Mouse (Mus musculus): ENCODE results near the gene Gm20695. TPM values are rescaled to one million over a fixed set of nuclear protein-coding genes. Genes with fewer than 3 reads are reported as not detected.
A peak's percentile ranks its signal among the peaks of the same experiment; 100 is the strongest.
"Not testable (repeated sequence)": the region's sequence is repeated elsewhere in the genome, so short reads cannot be mapped to it uniquely, and the experiment has no call there.

Gm20695 gene
- polyA plus RNA-seq, 2 experiments = 0.17 to 0.46 TPM

DNA sequence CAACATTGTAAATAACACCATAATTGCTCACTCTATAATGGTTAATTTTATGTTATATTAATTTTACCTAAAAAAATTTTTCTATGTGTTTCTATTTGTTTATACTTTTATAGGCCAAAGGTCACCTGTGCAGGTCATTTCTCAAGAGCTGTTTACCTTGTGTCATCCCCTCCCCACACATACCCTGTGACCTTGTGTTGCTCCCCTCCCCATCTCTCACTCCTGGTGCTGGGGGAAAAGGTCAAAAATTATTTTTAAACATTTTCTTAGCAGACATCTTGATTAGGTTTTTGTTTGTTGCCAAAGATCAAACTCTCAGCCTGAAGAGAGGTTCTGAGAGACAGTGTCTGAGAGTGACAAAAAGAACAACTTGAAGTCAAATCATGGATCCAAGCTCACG lies 40.7 kb upstream of the Gm20695 start:
- Histone ChIP-seq H3K9ac (replicated peaks) (no peak overlapping the region), H3K9me3 (ENCODE audit: control insufficient read depth, low read length) (no peaks in the 10 kb centered on the region), H3K4me3 (ENCODE audit: insufficient read depth in 1 of 2, low read depth in 2 of 2, low read length in 2 of 2) (no peak overlapping the region), H3K4me1 (replicated peaks; ENCODE audit: control insufficient read depth in 2 of 2, insufficient read depth in 2 of 2, low read length in 1 of 2) (peaks cover 5 to 6% of the 10 kb centered on the region in 2 experiments; a peak in 3 of 4 replicates), H3K4me2 (ENCODE audit: low read depth) (no peak overlapping the region), H3K36me3 (replicated peaks; ENCODE audit: control insufficient read depth, insufficient read depth, low read depth) (no peaks in the 10 kb centered on the region), H3K27ac (no peak overlapping the region), H3K27me3 (ENCODE audit: control insufficient read depth, insufficient read depth, low read length) (no peaks in the 10 kb centered on the region)
- WGBS (ENCODE audit: insufficient replicate concordance) = 62% methylated on average over 1 of the region's 1 CpGs
- DNase-seq (ENCODE audit: low read depth in 3 of 3, low spot score in 3 of 3) (no peak), ATAC-seq (ENCODE audit: insufficient read depth) (no peak)
- no peak for TF ChIP-seq CTCF (IDR thresholded peaks at IDR 0.05; ENCODE audit: low read depth)
- TF ChIP-seq EP300 (IDR thresholded peaks at IDR 0.05; ENCODE audit: low read depth) = no peak

GRCm38 (mm10) chr16:3846711-3847518 lies 37.5 kb upstream of the Gm20695 start, which contains the start of gene Zfp174:
TSS of gene Zfp174 (plus strand) at chr16:3847268.
- Histone ChIP-seq H3K36me3 (replicated peaks; ENCODE audit: control insufficient read depth, insufficient read depth, low read depth) (no peaks in the 10 kb centered on the region), H3K27ac (no peak within 1 kb of the TSS), H3K9me3 (ENCODE audit: control insufficient read depth, low read length) (no peaks in the 10 kb centered on the region), H3K4me3 (ENCODE audit: insufficient read depth in 1 of 2, low read depth in 2 of 2, low read length in 2 of 2) (peak within 1 kb of the TSS; percentile 67 to 78), H3K27me3 (ENCODE audit: control insufficient read depth, insufficient read depth, low read length) (no peaks in the 10 kb centered on the region), H3K9ac (replicated peaks) (peak within 1 kb of the TSS; percentile 79), H3K4me2 (ENCODE audit: low read depth) (peak within 1 kb of the TSS; percentile 85), H3K4me1 (replicated peaks; ENCODE audit: control insufficient read depth in 2 of 2, insufficient read depth in 2 of 2, low read length in 1 of 2) (peaks cover 5 to 6% of the 10 kb centered on the region in 2 experiments; a peak in 3 of 4 replicates)
- ATAC-seq (ENCODE audit: insufficient read depth) = peak; percentile 99
- peak; percentile 92 to 94 (median 94) for DNase-seq (ENCODE audit: low read depth in 3 of 3, low spot score in 3 of 3)
- peak; percentile 23; the same call in 1 of the 2 replicates for TF ChIP-seq CTCF (IDR thresholded peaks at IDR 0.05; ENCODE audit: low read depth)
- TF ChIP-seq EP300 (IDR thresholded peaks at IDR 0.05; ENCODE audit: low read depth) = no peak
- 2% methylated on average over 38 of the region's 38 CpGs for WGBS (ENCODE audit: insufficient replicate concordance)

- Histone ChIP-seq H3K4me1 (replicated peaks; ENCODE audit: control insufficient read depth in 2 of 2, insufficient read depth in 2 of 2, low read length in 1 of 2) (peaks cover 5 to 6% of the 10 kb centered on the region in 2 experiments; a peak in 3 of 4 replicates), H3K9ac (replicated peaks) (peak overlapping the region; percentile 79; the same call in 1 of the 2 replicates), H3K27me3 (ENCODE audit: control insufficient read depth, insufficient read depth, low read length) (no peaks in the 10 kb centered on the region), H3K9me3 (ENCODE audit: control insufficient read depth, low read length) (no peaks in the 10 kb centered on the region), H3K27ac (no peak overlapping the region), H3K4me2 (ENCODE audit: low read depth) (peak overlapping the region; percentile 85), H3K4me3 (ENCODE audit: insufficient read depth in 1 of 2, low read depth in 2 of 2, low read length in 2 of 2) (peak overlapping the region in 1 of 2 experiments; percentile 78; a peak in 2 of 4 replicates), H3K36me3 (replicated peaks; ENCODE audit: control insufficient read depth, insufficient read depth, low read depth) (no peaks in the 10 kb centered on the region)
- no peak for DNase-seq (ENCODE audit: low read depth in 3 of 3, low spot score in 3 of 3)
- no peak for ATAC-seq (ENCODE audit: insufficient read depth)
- TF ChIP-seq EP300 (IDR thresholded peaks at IDR 0.05; ENCODE audit: low read depth) = no peak
- no peak for TF ChIP-seq CTCF (IDR thresholded peaks at IDR 0.05; ENCODE audit: low read depth)
- WGBS (ENCODE audit: insufficient replicate concordance) = 67% methylated on average over 4 of the region's 4 CpGs
Measured at GRCm38 (mm10) chr16:3847871-3848270, 36.6 kb upstream of the Gm20695 start.

DNA sequence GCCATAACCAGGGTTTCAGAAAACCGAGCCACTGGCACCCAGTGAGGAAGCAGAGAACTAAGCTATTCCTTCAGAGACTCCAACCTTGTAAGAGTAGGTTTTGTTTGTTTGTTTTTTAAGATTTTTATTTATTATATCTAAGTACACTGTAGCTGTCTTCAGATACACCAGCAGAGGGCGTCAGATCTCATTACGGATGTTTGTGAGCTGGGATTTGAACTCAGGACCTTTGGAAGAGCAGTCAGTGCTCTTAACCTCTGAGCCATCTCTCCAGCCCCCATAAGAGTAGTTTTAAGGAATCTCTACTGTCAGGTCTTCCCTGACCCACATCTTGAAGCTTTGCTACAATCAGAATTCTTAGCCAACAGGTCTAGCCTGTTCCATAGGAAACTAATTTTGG lies 36.0 kb upstream of the Gm20695 start:
- Histone ChIP-seq H3K4me2 (ENCODE audit: low read depth) (no peak overlapping the region), H3K4me1 (replicated peaks; ENCODE audit: control insufficient read depth in 2 of 2, insufficient read depth in 2 of 2, low read length in 1 of 2) (peaks cover 5 to 6% of the 10 kb centered on the region in 2 experiments; a peak in 3 of 4 replicates), H3K9ac (replicated peaks) (no peak overlapping the region), H3K4me3 (ENCODE audit: insufficient read depth in 1 of 2, low read depth in 2 of 2, low read length in 2 of 2) (no peak overlapping the region), H3K36me3 (replicated peaks; ENCODE audit: control insufficient read depth, insufficient read depth, low read depth) (no peaks in the 10 kb centered on the region), H3K27ac (no peak overlapping the region), H3K9me3 (ENCODE audit: control insufficient read depth, low read length) (no peaks in the 10 kb centered on the region), H3K27me3 (ENCODE audit: control insufficient read depth, insufficient read depth, low read length) (no peaks in the 10 kb centered on the region)
- DNase-seq (ENCODE audit: low read depth in 3 of 3, low spot score in 3 of 3) = no peak
- no peak for TF ChIP-seq EP300 (IDR thresholded peaks at IDR 0.05; ENCODE audit: low read depth)
- TF ChIP-seq CTCF (IDR thresholded peaks at IDR 0.05; ENCODE audit: low read depth) = peak; percentile 48
- 67% methylated on average over 3 of the region's 3 CpGs for WGBS (ENCODE audit: insufficient replicate concordance)
- ATAC-seq (ENCODE audit: insufficient read depth) = no peak

DNA sequence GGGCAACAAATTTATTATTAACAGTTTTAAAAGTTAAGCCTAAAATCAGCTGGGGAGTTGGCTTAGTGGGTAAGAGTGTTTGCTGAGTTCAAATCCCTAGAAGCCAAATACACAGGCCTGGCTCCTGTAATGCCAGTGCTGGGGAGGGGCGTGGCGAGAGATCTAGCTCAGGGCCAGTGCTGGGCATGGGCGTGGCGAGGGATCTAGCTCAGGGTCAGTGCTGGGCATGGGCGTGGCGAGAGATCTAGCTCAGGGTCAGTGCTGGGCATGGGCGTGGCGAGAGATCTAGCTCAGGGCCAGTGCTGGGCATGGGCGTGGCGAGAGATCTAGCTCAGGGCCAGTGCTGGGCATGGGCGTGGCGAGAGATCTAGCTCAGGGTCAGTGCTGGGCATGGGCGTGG lies 33.1 kb upstream of the Gm20695 start:
- DNase-seq (ENCODE audit: low read depth in 3 of 3, low spot score in 3 of 3); H3K27ac ChIP-seq; H3K36me3 ChIP-seq (replicated peaks; ENCODE audit: control insufficient read depth, insufficient read depth, low read depth); H3K9me3 ChIP-seq (ENCODE audit: control insufficient read depth, low read length); H3K27me3 ChIP-seq (ENCODE audit: control insufficient read depth, insufficient read depth, low read length); ATAC-seq (ENCODE audit: insufficient read depth); H3K4me1 ChIP-seq (replicated peaks; ENCODE audit: control insufficient read depth in 2 of 2, insufficient read depth in 2 of 2, low read length in 1 of 2); H3K4me3 ChIP-seq (ENCODE audit: insufficient read depth in 1 of 2, low read depth in 2 of 2, low read length in 2 of 2); H3K9ac ChIP-seq (replicated peaks); H3K4me2 ChIP-seq (ENCODE audit: low read depth): not testable (repeated sequence)
- WGBS (ENCODE audit: insufficient replicate concordance) = 81% methylated on average over 13 of the region's 13 CpGs
